Mouse (Mus musculus) midbrain, embryonic 14.5 days (tissue): ENCODE measurements at regions not wholly inside any gene's neighbourhood (a gene's known extent, or its start where the extent isn't known, plus 50 kb on each side); places are given as distances from the start of the nearest gene placed in this dataset.

Experiments
- ATAC-seq: fragments of 200-750 bp; cut with Nextera tagmentation; 2 replicates; pipeline ENCODE4 v1.8.0; 2017; ENCODE audit warnings: moderate number of reproducible peaks, moderate library complexity; ENCODE audit not compliant: low FRiP score, low TSS enrichment
- DNase-seq: peaks from one replicate; pipeline ENCODE4 v3.0.0-alpha.2; 2015
- H3K27ac ChIP-seq: fragments of 300-500 bp; sonication (generic); replicated peaks from 2 replicates; pipeline ENCODE4 v1.5.1; 2014; ENCODE audit warnings: mild to moderate bottlenecking, low read depth, low read length, moderate library complexity
- H3K27me3 ChIP-seq: fragments of 300-500 bp; sonication (generic); 2 replicates; pipeline ENCODE4 v1.6.1; 2014; ENCODE audit warnings: low read length, control low read depth, mixed read lengths; ENCODE audit not compliant: control insufficient read depth, insufficient read depth
- H3K36me3 ChIP-seq: fragments of 300-500 bp; sonication (generic); 2 replicates; pipeline ENCODE4 v1.6.1; 2014; ENCODE audit warnings: low read length, control low read depth; ENCODE audit not compliant: control insufficient read depth, insufficient read depth
- H3K4me1 ChIP-seq: fragments of 300-500 bp; sonication (generic); 2 replicates; pipeline ENCODE4 v1.6.1; 2014; ENCODE audit warnings: mild to moderate bottlenecking, antibody characterized with exemption, low read length, control low read depth; ENCODE audit not compliant: control insufficient read depth, insufficient read depth
- H3K4me2 ChIP-seq: fragments of 300-500 bp; sonication (generic); 2 replicates; pipeline ENCODE4 v1.6.1; 2014; ENCODE audit warnings: mild to moderate bottlenecking, low read length, moderate library complexity
- H3K4me3 ChIP-seq: fragments of 300-500 bp; sonication (generic); replicated peaks from 2 replicates; pipeline ENCODE4 v1.5.1; 2014; ENCODE audit warnings: low read depth, low read length
- H3K9ac ChIP-seq: fragments of 300-500 bp; sonication (generic); replicated peaks from 2 replicates; pipeline ENCODE4 v1.6.1; 2014; ENCODE audit warnings: mild to moderate bottlenecking, low read length, moderate library complexity
- H3K9me3 ChIP-seq: fragments of 300-500 bp; sonication (generic); 2 replicates; pipeline ENCODE4 v1.6.1; 2016; ENCODE audit warnings: low read length, control low read depth, mixed read lengths; ENCODE audit not compliant: control insufficient read depth
- WGBS: fragments of 180-500 bp; shearing (Covaris S2); extraction: QIAGEN DNeasy Blood & Tissue Kit; methylation state at CpG from one replicate; pipeline ENCODE4 v1.1.7; 2014; 5-methylcytosine and 5-hydroxymethylcytosine counted together

DNA sequence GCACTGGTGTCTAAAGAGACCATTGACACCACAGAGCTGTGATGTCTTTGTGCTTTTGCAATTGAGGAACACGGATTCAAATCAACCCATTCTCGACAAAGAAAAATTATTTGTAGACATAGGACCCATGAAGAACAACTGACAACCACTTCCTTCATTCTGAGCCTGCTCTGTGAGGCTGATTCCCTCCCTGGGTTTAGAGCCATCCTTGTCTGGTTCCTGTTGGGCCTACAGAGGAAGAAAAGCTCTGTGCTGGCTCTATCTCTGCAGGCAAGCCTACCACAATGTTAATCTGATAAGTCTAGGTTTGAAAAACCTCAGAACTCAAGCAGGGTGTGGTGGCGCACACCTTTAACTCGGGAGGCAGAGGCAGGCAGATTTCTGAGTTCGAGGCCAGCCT, 84.2 kb upstream of the Tbl1xr1 start:
- Histone ChIP-seq H3K4me3 (no peak overlapping the region), H3K9ac (no peak overlapping the region), H3K4me1 (no peaks in the 10 kb centered on the region), H3K27me3 (no peaks in the 10 kb centered on the region), H3K4me2 (no peak overlapping the region), H3K27ac (no peak overlapping the region), H3K9me3 (no peaks in the 10 kb centered on the region), H3K36me3 (no peaks in the 10 kb centered on the region)
- DNase-seq: no peak
- 90% methylated on average over 5 of the region's 5 CpGs for WGBS
- ATAC-seq: no peak

DNA sequence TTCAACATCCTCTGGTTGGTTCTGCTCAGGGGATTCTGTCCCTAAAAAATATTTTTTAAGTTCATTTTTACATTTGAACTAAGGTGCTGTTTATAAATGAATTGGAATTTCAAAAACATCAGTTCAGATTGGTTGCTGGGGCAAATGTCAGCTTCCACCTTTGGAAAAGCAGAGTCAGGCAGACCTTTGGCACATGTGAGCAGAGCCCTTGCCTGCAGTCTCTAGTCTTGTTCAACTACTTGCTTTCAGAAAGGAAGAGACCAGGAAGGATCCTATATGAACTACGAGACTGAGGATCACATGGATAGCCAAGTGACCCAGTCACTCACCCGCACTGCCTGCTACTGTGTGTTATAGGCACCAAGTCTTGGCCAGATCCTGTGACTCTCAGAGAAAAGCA, 82.5 kb upstream of the Tbl1xr1 start:
- H3K9ac ChIP-seq: no peak overlapping the region
- no peak for DNase-seq
- no peak overlapping the region for H3K4me2 ChIP-seq
- no peaks in the 10 kb centered on the region for H3K27me3 ChIP-seq
- no peaks in the 10 kb centered on the region for H3K4me1 ChIP-seq
- H3K36me3 ChIP-seq: no peaks in the 10 kb centered on the region
- H3K4me3 ChIP-seq: no peak overlapping the region
- no peak overlapping the region for H3K27ac ChIP-seq
- no peak for ATAC-seq
- 93% methylated on average over 2 of the region's 2 CpGs for WGBS
- H3K9me3 ChIP-seq: no peaks in the 10 kb centered on the region

DNA sequence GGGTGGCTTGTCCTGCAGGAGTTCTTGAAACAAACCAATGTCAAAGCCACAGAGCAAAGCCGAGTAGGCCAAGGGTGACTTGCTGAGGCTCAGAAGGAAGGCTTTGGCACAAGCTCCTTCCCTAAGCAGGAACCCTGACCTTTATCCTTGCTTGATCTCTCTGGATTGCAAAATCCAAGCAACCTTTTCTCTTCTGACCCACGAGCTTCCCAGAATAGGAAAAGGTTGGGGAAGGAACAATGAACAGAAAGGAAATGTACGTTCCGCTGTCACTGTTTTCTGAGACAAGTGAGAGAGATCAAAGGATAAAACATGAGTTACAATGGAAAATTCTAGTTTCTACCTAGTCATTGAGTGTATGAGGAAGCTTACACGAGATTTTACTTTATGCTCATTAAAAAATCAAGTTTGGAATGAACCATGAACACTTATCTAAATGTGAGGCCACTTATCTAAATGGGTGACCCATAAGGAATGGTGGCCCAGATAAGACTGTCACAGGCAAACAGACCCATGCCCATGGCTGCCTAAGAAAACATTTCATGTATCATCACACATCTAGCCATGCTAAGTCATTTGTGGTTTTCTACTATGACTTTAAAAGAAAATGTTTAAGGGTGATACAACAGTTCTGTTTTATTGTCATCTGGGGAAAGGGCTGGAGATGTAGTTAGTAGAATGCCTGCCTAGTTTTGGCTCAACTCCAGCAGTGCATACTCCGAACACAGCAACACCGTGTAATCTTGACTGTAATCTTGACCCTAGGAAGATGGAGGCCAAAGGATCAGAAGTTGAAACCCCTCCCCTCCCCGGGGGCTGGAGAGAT, 80.7 kb upstream of the Tbl1xr1 start:
- Histone ChIP-seq H3K36me3 (no peaks in the 10 kb centered on the region), H3K9ac (no peak overlapping the region), H3K27ac (no peak overlapping the region), H3K4me2 (no peak overlapping the region), H3K4me3 (no peak overlapping the region), H3K4me1 (no peaks in the 10 kb centered on the region), H3K27me3 (no peaks in the 10 kb centered on the region), H3K9me3 (no peaks in the 10 kb centered on the region)
- 81% methylated on average over 8 of the region's 8 CpGs for WGBS
- ATAC-seq: no peak
- DNase-seq: no peak

DNA sequence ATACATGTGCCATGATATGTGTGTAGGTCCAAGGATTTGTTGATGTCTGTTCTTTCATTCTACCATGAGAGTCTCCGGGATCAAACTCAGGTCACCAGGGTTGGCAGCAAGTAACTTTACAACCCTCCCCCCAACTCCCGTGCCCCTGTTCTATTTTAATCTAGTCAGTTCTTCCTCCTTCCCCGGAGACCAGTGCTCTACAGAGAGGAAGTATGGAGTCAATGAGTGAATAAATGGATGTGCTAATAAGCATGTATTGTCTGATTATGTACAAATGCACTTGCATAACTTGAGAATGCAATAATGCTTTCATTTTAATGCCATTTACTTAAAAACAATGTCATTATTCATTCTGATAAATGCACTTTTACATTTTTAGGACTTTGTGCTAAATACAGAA, 79.1 kb upstream of the Tbl1xr1 start:
- DNase-seq (no peak), ATAC-seq (no peak)
- no peaks in the 10 kb centered on the region for H3K4me1 ChIP-seq

DNA sequence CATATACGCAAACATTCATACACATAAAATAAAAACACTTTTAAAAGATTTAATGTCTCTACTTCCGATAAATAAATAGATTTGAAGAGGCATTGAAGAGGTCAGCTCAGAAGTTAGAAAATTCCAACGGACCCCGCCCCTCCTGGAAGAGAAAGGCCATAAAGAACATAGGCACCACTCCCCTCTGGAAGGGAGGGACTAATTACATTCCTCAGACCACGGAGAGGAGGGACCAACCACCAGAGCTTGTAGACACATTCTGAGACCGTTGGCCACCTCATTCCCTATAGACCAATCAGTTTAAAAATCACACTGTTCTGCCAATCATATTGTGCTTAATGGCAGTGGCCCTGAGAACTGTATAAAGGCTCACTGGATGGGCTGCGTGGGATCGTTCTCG, 71.0 kb upstream of the Tbl1xr1 start:
- Histone ChIP-seq H3K27me3 (no peaks in the 10 kb centered on the region), H3K4me2 (no peak overlapping the region)

More for the DNA sequence above, 79.1 kb upstream of the Tbl1xr1 start:
- Histone ChIP-seq H3K27me3 (no peaks in the 10 kb centered on the region), H3K4me2 (no peak overlapping the region), H3K9ac (no peak overlapping the region), H3K36me3 (no peaks in the 10 kb centered on the region), H3K27ac (no peak overlapping the region), H3K4me3 (no peak overlapping the region), H3K9me3 (no peaks in the 10 kb centered on the region)
- 85% methylated on average over 3 of the region's 3 CpGs for WGBS

DNA sequence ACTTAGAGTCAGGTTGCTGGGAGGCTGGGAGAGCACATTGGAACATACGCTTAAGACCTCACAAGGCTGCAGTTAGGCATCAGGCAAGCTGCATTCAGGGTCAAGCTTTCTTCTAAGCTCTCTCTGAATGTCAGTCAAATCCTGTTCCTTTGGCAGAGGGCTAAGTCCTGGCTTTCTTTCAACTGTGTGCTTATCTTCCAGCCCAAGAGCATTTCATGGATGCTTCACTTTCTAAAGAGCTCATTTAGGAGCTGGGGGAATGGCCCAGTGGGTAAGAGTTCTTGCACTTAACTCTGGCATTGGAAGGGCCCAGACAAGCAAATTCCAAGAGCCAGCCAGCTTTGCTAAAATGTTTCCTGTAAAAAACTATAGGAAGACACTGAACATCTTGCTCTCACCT, 70.3 kb upstream of the Tbl1xr1 start:
- Histone ChIP-seq H3K4me3 (no peak overlapping the region), H3K4me1 (no peaks in the 10 kb centered on the region), H3K4me2 (no peak overlapping the region), H3K36me3 (no peaks in the 10 kb centered on the region), H3K9ac (no peak overlapping the region), H3K27me3 (no peaks in the 10 kb centered on the region), H3K9me3 (no peaks in the 10 kb centered on the region), H3K27ac (no peak overlapping the region)
- ATAC-seq (no peak), DNase-seq (peak; percentile 46)
- 68% methylated on average over 1 of the region's 1 CpGs for WGBS

More for the DNA sequence above, 71.0 kb upstream of the Tbl1xr1 start:
- Histone ChIP-seq H3K4me1 (no peaks in the 10 kb centered on the region), H3K9me3 (no peaks in the 10 kb centered on the region), H3K27ac (no peak overlapping the region), H3K4me3 (no peak overlapping the region), H3K36me3 (no peaks in the 10 kb centered on the region), H3K9ac (no peak overlapping the region)
- no peak for DNase-seq
- no peak for ATAC-seq
- 76% methylated on average over 9 of the region's 9 CpGs for WGBS

DNA sequence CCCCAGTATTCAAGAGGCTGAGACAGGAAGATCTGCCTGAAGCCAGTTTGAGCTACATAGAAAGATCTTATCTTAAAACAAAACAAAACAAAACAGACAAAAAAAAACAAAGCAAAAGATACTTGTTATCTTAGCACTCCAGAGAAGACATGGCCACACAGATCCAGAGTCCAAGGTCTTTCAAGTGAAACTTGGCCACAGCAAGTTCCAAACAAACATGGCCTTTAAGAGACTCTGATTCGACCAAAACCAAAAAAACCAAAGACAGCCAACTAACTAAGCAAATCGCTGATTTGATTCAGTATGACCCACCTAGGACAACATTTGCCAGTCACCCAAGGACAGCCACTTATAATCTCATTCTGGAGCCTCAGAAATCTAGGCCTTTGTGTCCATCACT, 69.8 kb upstream of the Tbl1xr1 start:
- Histone ChIP-seq H3K27ac (no peak overlapping the region), H3K4me3 (no peak overlapping the region), H3K9ac (no peak overlapping the region), H3K4me2 (no peak overlapping the region), H3K36me3 (no peaks in the 10 kb centered on the region), H3K4me1 (no peaks in the 10 kb centered on the region), H3K9me3 (no peaks in the 10 kb centered on the region), H3K27me3 (no peaks in the 10 kb centered on the region)
- ATAC-seq: no peak
- DNase-seq: no peak
- WGBS: 92% methylated on average over 2 of the region's 2 CpGs

DNA sequence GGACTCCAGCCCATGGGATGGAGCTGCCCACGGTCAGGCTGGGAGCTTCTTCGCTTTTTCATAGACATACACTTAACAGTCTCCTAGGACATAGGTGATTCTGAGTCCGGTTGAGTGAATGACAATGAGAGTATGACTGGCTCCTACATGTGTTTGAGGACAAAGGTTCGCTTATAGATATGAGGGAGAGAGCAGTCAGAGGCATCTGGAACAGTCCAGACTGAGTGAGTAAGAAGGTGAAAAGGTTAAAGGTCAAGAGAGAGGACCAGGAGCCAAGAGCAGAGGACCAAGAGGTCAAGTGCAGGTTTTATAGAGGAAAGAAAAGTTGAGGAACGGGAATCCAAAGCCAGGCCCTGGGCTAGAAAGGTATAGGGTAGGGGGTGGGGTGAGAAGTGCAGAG, 68.7 kb upstream of the Tbl1xr1 start:
- 92% methylated on average over 5 of the region's 5 CpGs for WGBS
- ATAC-seq (no peak), DNase-seq (no peak)
- no peak overlapping the region for H3K9ac ChIP-seq
- H3K4me2 ChIP-seq: no peak overlapping the region
- H3K36me3 ChIP-seq: no peaks in the 10 kb centered on the region
- H3K4me3 ChIP-seq: no peak overlapping the region
- no peak overlapping the region for H3K27ac ChIP-seq
- no peaks in the 10 kb centered on the region for H3K27me3 ChIP-seq
- H3K4me1 ChIP-seq: no peaks in the 10 kb centered on the region
- H3K9me3 ChIP-seq: no peaks in the 10 kb centered on the region

DNA sequence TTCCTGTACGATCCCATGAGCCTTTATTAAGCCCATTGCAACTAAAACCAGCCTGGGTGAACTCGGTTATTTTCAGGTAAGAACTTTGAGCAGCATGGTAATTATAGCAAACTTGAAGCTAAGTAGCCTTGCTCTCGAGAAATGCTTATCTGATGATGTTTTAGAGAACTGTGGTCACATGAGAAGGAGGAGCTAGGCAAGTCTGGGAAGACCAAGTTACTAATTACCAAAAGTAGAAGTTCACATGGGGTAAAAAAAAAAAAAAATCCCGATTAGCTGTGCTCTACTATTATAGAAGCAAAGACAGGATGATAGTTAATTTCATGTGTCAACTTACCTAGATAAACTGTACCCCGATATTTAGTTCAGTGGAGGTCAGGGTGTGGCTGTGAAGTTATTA, 68.0 kb upstream of the Tbl1xr1 start:
- Histone ChIP-seq H3K4me2 (no peak overlapping the region), H3K9me3 (no peaks in the 10 kb centered on the region), H3K27ac (no peak overlapping the region), H3K4me3 (no peak overlapping the region), H3K36me3 (no peaks in the 10 kb centered on the region), H3K27me3 (no peaks in the 10 kb centered on the region), H3K4me1 (no peaks in the 10 kb centered on the region), H3K9ac (no peak overlapping the region)
- no peak for DNase-seq
- ATAC-seq: no peak
- 94% methylated on average over 5 of the region's 5 CpGs for WGBS
